Mouse (Mus musculus) layer of hippocampus, adult 11-12 months (tissue): ENCODE measurements at regions not wholly inside any gene's neighbourhood (a gene's known extent, or its start where the extent isn't known, plus 50 kb on each side); places are given as distances from the start of the nearest gene placed in this dataset.

Experiments used
- DNase-seq: peaks from one replicate; pipeline ENCODE4 v3.0.0; 2022; ENCODE audit warnings: low spot score

DNA sequence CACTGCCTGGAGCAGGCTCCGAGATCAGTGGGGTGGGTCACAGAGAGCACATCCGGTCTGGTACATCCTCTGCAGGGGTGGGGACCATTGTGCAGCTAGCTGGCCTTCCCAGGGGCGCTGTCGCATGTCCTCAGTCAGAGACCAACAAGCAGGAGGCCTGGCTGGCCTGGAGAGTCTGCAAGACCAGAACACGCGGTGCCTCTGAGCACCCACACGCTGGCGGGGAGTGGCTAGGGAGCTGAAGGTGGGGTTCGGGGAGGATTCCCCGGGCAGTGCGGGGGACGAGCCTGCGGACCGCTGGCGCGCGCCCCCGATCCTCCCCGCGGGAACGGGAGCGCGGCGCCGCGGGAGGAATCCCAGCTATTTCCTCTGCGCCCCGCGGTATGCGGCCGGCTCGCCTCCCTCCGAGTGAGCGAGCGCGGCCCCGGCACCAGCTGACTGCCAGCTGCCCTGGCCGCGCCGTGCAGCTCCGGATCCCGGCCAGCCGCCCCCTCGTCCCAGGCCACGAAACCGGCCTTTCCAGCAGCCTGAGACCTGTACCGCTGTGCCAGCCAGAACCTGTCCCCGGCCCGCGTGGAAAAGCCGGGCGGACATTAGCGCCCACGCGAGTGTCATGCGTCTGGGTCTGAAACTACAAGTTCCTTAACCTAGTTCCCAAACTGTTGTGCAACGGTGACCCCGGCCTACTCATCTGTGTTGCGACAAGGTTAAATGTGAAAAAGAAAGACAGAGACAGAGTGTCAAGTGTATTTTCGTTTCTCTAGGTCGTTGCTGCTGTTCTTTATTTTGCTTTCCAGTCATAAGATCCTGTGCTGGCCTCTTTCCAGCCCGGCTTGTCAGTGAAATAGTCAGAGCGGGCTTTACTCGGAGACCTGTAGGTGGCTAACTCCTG is 61.2 kb downstream of the Pkdcc start:
- DNase-seq, result peak; percentile 82

DNA sequence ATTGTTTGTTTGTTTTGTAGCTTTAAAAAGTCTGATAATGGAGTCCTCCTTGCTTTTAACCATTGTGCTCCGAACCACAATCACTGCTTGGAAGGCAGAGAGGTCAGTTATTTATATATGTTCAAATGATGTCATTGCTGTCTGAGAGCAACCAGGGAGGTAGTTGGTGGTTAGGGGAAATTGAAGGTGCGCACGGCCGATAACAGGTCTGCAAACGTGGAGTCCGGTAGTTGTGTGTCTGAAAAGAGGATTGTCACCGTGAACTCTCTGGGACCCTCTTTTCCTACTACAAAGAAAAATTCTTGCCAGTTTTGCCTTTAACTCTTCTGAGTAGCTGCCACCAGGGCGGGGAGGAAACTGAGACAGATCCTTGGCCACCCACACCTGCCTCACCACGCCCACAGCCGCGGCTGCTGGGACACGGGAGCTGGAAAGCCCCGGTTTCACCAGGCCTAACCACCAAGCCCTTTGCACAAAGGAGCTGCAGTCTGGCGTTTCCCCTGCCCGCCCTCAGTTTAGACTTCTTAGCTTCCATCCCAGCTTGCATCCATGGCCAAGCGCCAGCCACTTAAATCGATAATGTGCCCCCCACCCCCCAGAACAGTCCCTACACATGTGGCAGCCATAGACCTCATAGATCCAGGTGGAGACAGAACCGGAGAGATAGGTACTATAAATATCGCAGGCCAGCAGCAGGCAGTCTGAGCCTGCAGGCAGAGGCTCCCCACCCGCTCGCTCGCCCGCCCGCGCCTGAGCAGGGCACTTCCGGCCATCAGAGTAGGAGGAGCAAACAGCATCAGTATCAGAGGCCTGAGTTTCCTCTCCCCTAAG is 62.2 kb downstream of the Pkdcc start:
- DNase-seq, result peak; percentile 65

DNA sequence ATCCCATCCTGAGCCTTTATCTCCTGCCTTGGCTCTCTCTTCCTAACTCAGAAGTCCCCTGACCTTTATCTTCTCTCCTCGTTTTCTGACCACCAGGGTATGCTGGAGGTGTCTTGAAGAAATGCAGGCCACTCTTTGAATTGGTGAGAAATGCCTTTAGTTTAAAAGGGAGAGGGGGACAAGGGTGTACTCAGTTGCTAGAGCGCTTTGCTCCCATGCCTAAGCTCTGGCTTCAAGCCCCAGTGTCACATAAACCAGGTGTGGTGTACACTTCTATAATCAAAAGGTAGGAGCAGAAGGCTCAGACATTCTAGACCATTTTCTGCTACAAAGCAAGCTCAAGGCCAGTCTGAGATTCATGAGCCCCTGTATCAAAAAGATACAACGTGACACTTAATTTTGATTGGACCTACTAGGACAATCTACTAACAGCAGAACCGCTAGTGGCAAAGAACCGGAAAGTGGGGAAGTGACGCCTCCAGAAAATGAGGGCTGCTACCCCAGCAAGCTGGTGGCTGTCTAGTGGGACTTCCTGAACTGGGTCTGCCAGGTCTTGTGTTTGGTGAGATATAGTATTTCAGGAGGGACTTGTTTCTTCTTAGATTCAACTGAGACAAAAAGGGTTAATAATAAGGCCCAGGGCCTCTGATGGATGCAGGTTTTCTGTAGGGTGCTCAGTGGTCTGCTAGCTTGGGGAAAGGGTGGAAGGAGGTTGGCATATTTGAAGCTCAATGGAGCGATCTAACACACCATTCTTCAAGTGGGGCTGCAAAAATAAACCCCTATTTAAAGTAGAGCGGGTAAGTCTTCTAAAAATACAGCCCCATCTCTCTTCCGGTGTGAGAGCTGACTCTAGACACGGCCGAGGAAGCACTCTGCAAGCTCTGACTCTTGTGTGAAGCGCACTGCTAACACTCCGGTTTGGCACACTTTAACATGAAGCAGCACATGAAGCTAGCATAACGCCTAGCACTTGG is 63.1 kb downstream of the Pkdcc start:
- no peak for DNase-seq

DNA sequence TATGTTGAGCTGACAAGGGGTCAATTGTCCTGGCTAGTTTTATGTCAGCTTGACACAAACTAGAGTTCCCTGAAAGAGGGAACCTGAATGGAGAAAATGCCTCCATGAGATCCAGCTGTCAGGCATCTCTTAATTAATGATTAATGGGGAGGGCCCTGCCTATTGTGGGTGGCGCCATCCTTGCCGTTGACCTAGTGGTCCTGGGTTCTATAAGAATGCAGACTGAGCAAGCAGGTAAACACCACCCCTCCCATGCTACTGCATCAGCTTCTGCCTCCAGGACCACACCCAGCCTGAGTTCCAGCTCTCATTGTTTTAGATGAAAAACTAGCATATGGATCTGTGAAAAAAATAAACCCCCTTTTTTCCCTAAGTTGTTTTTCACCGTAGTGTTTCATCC is 67.4 kb upstream of the Eml4 start:
- DNase-seq, result no peak

DNA sequence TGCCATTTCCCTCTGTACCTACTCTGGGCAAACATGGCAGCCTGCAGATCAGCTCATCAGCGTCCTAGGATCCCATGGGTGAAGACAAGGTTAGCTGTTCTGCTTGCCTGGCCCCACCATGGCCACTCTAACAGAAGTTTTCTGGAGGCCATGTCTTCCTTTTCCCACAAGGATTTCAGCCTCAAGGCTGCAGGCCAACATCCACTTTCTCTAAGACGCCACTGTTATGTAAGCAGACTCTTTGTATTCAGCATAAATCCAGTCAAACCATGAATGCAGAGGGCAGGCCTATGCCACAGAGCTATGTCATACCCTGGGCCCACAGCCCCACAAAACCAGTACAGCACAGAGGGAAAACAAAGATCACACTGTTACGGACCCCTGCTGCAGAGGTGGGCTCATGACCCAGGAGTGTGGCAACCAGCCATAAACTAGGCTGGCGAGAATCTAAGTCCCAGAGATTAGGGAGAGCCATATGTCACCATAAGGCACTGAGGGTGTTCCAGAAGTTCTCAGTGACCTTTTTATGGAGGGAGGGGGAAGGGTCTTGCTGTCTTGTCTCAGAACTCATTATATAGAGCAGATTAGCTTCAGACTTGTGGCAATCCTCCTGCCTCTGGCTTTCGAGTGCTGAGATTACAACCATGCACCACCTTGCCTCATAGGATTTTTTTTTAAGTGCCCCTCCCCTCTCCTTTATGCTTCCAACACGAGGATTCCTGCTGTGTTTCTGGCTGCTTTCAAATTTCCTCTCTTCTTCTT is 63.2 kb upstream of the Eml4 start:
- DNase-seq, result no peak

DNA sequence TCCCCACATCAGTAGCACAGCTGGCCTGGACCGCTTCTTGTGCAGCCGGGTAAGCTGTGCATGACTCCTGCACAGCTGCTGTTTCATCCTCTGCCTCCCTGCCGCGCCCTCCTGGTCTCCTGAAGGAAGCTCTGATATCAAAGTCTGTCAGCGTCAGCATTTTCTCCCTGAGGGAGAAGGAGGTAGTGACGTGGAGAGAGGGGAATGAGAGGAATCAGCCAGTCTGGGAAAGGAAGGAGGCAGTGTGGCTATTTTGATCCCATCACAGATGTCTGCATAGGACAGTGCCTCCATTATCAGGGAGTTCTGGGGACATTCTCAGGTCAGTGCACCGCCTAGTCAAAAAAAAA is 62.6 kb upstream of the Eml4 start:
- no peak for DNase-seq

DNA sequence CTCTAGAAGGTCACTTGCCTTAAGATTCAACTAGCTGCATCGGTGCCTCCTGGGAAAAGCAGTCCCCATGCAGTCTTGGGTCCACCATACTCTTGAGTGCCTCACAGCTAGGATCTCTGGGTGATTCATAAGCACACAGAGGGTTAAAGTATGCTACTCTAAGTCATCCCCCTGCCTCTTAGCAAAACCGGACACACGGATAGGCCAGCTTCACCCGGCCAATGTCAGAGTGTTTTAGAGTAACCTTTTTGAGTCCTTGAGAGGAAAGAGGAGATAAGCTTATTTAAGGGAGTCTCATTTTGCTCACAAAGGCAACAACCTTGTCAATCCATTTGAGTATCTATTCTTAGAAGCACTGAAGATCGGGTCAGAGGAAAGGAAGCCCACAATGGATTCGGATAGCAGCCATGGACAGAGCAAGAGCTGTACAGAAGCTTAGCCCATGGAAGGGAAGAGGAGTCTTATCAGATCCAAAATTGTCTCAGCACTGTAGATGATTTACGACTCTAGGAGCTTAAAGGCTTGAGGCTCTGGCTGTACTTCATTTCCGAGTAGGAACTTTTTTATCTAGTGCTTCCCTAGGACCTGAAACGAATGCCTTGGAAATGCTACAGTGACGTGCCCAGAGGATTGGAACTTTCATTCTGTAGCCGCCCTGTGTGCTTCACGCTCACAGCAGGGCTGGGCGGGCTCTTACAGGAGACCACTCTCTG is 55.0 kb upstream of the Eml4 start:
- DNase-seq, result no peak

DNA sequence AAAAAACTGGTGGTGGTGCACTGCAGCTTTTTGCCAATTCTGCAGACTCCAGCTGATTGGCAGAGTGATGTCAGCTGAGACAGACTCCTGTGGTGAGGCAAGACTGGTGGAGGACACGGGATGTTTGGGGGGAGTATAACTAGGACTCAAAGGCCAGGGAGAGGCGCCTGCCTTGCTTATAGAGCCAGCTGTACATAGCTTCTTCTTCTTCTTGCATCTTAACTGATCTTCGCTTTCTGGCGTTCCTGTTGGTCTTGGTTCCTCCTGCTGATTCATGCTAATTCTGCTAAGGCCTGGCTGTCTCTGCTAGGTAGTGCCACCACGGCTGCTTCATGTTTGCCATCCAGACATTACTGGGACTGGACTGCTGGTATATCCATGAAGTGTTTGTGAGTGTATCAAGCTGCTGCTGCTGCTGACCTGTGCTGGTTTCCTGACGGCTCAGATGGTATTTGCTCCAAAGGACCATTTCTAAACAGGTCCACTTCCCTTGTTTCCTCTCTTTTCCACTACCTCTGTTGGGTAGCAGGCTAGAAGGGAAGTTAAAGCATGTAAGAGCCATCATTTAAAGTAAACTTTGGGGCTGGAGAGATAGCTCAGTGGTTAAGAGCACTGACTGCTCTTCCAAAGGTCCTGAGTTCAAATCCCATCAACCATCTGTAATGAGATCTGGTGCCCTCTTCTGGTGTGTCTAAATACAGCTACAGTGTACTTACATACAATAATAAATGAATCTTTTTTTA is 53.2 kb upstream of the Eml4 start:
- no peak for DNase-seq
